Mouse (Mus musculus) stomach, embryonic 16.5 days (tissue): Measurements from ENCODE around the gene Zmynd10. TPM values are rescaled to one million over a fixed set of nuclear protein-coding genes. Genes with fewer than 3 reads are reported as not detected.

ENCODE experiments used
- ATAC-seq: fragments of 200-750 bp; cut with Nextera tagmentation; 2 replicates; pipeline ENCODE4 v1.8.0; 2017; ENCODE audit warnings: moderate number of reproducible peaks, moderate TSS enrichment; ENCODE audit not compliant: insufficient read depth, low FRiP score
- H3K27ac ChIP-seq: fragments of 300-500 bp; sonication (generic); 2 replicates; pipeline ENCODE4 v1.5.1; 2014; ENCODE audit warnings: low read length
- H3K27me3 ChIP-seq: fragments of 300-500 bp; sonication (generic); 2 replicates; pipeline ENCODE4 v1.6.1; 2014; ENCODE audit warnings: low read length, control low read depth, mixed read lengths; ENCODE audit not compliant: control insufficient read depth, insufficient read depth
- H3K36me3 ChIP-seq: fragments of 300-500 bp; sonication (generic); 2 replicates; pipeline ENCODE4 v1.6.1; 2014; ENCODE audit warnings: low read length; ENCODE audit not compliant: control insufficient read depth, insufficient read depth
- H3K4me1 ChIP-seq: fragments of 300-500 bp; sonication (generic); 2 replicates; pipeline ENCODE4 v1.6.1; 2014; ENCODE audit warnings: low read length, control low read depth, mixed read lengths; ENCODE audit not compliant: control insufficient read depth, insufficient read depth
- H3K4me2 ChIP-seq: fragments of 300-500 bp; sonication (generic); 2 replicates; pipeline ENCODE4 v1.6.1; 2014; ENCODE audit warnings: low read depth, low read length, mixed read lengths
- H3K4me3 ChIP-seq: fragments of 300-500 bp; sonication (generic); replicated peaks from 2 replicates; pipeline ENCODE4 v1.5.1; 2014; ENCODE audit warnings: mild to moderate bottlenecking, low read length
- H3K9ac ChIP-seq: fragments of 300-500 bp; sonication (generic); 2 replicates; pipeline ENCODE4 v1.6.1; 2014; ENCODE audit warnings: low read length
- H3K9me3 ChIP-seq: fragments of 300-500 bp; sonication (generic); replicated peaks from 2 replicates; pipeline ENCODE4 v1.6.1; 2016; ENCODE audit warnings: low read length, control low read depth; ENCODE audit not compliant: control insufficient read depth
- WGBS: fragments of 180-500 bp; shearing (Covaris S2); extraction: QIAGEN DNeasy Blood & Tissue Kit; methylation state at CpG from one replicate; pipeline ENCODE4 v1.1.7; 2014; 5-methylcytosine and 5-hydroxymethylcytosine counted together
- polyA plus RNA-seq: library from polyadenylated mRNA; unstranded; fragments of >200 nt; fragmentation: Nextera tagmentation; extraction: Ambion mirVana; gene quantifications from 2 replicates; pipeline ENCODE4 v1.2.1, GENCODE M21; 2015

Zmynd10 gene
- polyA plus RNA-seq, 1 experiment from 2014 or later = 0.76 TPM

- H3K4me3 ChIP-seq = no peak overlapping the region
- no peak overlapping the region for H3K4me2 ChIP-seq
- no peak overlapping the region for H3K9ac ChIP-seq
- H3K9me3 ChIP-seq = no peaks in the 10 kb centered on the region
- H3K4me1 ChIP-seq = peaks cover 26% of the 10 kb centered on the region
- H3K27ac ChIP-seq = no peak overlapping the region
- H3K36me3 ChIP-seq = 0 out of 2 replicates have a peak, but pooled peaks cover 11% of the 10 kb centered on the region
- WGBS = 94% methylated on average over 17 of the region's 17 CpGs
- no peak for ATAC-seq
- no peaks in the 10 kb centered on the region for H3K27me3 ChIP-seq
Measured at GRCm38 (mm10) chr9:107544196-107544700, 2.9 kb upstream of the Zmynd10 start.

GRCm38 (mm10) chr9:107544729-107545128 lies 2.4 kb upstream of the Zmynd10 start:
- Histone ChIP-seq H3K9me3 (no peaks in the 10 kb centered on the region), H3K4me1 (peaks cover 26% of the 10 kb centered on the region), H3K27me3 (no peaks in the 10 kb centered on the region), H3K36me3 (0 out of 2 replicates have a peak, but pooled peaks cover 11% of the 10 kb centered on the region), H3K9ac (no peak overlapping the region), H3K4me3 (no peak overlapping the region), H3K27ac (no peak overlapping the region), H3K4me2 (no peak overlapping the region)
- 90% methylated on average over 12 of the region's 12 CpGs for WGBS
- no peak for ATAC-seq

GRCm38 (mm10) chr9:107545199-107545598 lies 1.9 kb upstream of the Zmynd10 start:
- 88% methylated on average over 10 of the region's 10 CpGs for WGBS
- H3K9me3 ChIP-seq = no peaks in the 10 kb centered on the region
- H3K27me3 ChIP-seq = no peaks in the 10 kb centered on the region
- H3K27ac ChIP-seq = no peak overlapping the region
- no peak for ATAC-seq
- no peak overlapping the region for H3K4me2 ChIP-seq
- H3K36me3 ChIP-seq = 0 out of 2 replicates have a peak, but pooled peaks cover 11% of the 10 kb centered on the region
- H3K4me3 ChIP-seq = no peak overlapping the region
- peaks cover 26% of the 10 kb centered on the region for H3K4me1 ChIP-seq
- no peak overlapping the region for H3K9ac ChIP-seq

- Histone ChIP-seq H3K4me2 (no peak overlapping the region), H3K27me3 (no peaks in the 10 kb centered on the region), H3K4me1 (peaks cover 26% of the 10 kb centered on the region), H3K9ac (no peak overlapping the region), H3K9me3 (no peaks in the 10 kb centered on the region), H3K27ac (no peak overlapping the region), H3K36me3 (0 out of 2 replicates have a peak, but pooled peaks cover 11% of the 10 kb centered on the region), H3K4me3 (no peak overlapping the region)
- WGBS = 9% methylated on average over 3 of the region's 3 CpGs
- no peak for ATAC-seq
Measured at GRCm38 (mm10) chr9:107545602-107546001, 1.5 kb upstream of the Zmynd10 start.

- WGBS = 77% methylated on average over 5 of the region's 5 CpGs
- Histone ChIP-seq H3K27ac (no peak overlapping the region), H3K4me1 (peaks cover 36% of the 10 kb centered on the region), H3K4me3 (no peak overlapping the region), H3K27me3 (no peaks in the 10 kb centered on the region), H3K9me3 (no peaks in the 10 kb centered on the region), H3K4me2 (no peak overlapping the region), H3K36me3 (0 out of 2 replicates have a peak, but pooled peaks cover 11% of the 10 kb centered on the region), H3K9ac (no peak overlapping the region)
- no peak for ATAC-seq
Measured at GRCm38 (mm10) chr9:107547957-107548356, 859 bp downstream of the Zmynd10 start.

GRCm38 (mm10) chr9:107548820-107549219 lies 1.7 kb downstream of the Zmynd10 start:
- 87% methylated on average over 10 of the region's 10 CpGs for WGBS
- Histone ChIP-seq H3K4me3 (no peak overlapping the region), H3K36me3 (0 out of 2 replicates have a peak, but pooled peaks cover 11% of the 10 kb centered on the region), H3K4me2 (no peak overlapping the region), H3K27me3 (no peaks in the 10 kb centered on the region), H3K27ac (no peak overlapping the region), H3K4me1 (peaks cover 41% of the 10 kb centered on the region), H3K9me3 (no peaks in the 10 kb centered on the region), H3K9ac (no peak overlapping the region)
- no peak for ATAC-seq

GRCm38 (mm10) chr9:107549297-107550074 lies 2.4 kb downstream of the Zmynd10 start:
- Histone ChIP-seq H3K36me3 (0 out of 2 replicates have a peak, but pooled peaks cover 4% of the 10 kb centered on the region), H3K27me3 (no peaks in the 10 kb centered on the region), H3K4me1 (peaks cover 41% of the 10 kb centered on the region), H3K9ac (no peak overlapping the region), H3K9me3 (no peaks in the 10 kb centered on the region), H3K27ac (no peak overlapping the region), H3K4me3 (no peak overlapping the region), H3K4me2 (no peak overlapping the region)
- ATAC-seq = no peak
- 79% methylated on average over 20 of the region's 20 CpGs for WGBS

GRCm38 (mm10) chr9:107550491-107551116 lies 3.5 kb downstream of the Zmynd10 start:
- H3K27ac ChIP-seq = peak overlapping the region; percentile 25; the same call in 1 of the 2 replicates
- 40% methylated on average over 23 of the region's 23 CpGs for WGBS

More at GRCm38 (mm10) chr9:107550491-107551116, 3.5 kb downstream of the Zmynd10 start:
- Histone ChIP-seq H3K4me1 (peaks cover 41% of the 10 kb centered on the region), H3K36me3 (no peaks in the 10 kb centered on the region), H3K27me3 (no peaks in the 10 kb centered on the region), H3K4me3 (peak overlapping the region; percentile 49), H3K9me3 (no peaks in the 10 kb centered on the region), H3K4me2 (peak overlapping the region; percentile 96), H3K9ac (peak overlapping the region; percentile 71)
- no peak for ATAC-seq
